Comparison of ENCODE assay signal across 11 mouse cellular contexts in the genomic region with DNA sequence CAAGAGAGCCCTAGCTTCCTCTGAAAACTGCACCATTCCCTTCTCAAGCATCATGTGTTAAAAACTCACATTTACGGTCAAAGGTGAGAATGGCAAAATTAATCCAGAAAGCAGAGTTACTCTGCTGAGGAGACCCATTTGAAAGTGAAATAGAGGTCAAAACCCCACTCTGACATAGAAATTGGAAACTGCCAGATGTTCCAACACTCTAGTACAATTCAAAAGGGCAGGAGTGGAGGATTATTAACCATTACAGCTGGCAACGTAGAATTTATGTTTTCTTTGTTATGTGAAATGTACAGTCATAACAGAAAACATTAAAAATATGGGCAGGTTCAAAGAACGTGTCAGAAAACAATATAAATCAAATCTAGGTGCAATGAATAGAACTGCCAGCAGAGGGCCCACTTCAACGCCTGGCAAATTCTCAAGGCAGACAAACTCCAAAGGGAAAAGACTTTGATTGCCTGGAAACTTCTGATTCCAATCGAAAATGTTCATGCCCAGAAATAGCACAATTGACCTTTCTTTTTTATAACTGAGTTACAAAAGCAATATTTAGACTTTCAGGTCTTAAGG. TPM values are rescaled to one million over a fixed set of nuclear protein-coding genes. Genes with fewer than 3 reads are reported as not detected.
A peak's percentile ranks its signal among the peaks of the same experiment; 100 is the strongest.
DNase-seq lines count a peak whose midpoint lies in the region; ATAC-seq and TF ChIP-seq lines count a peak whose summit lies in the region.
"Had no signal": no experiment of that assay in that cellular context is flagged by ENCODE, and none has a peak within 500 bp of the region (broad histone marks: within the 10 kb centered on the region; RNA-seq: fewer than 3 reads in every experiment).

No protein-coding gene starts in this region.

- H3K4me1 ChIP-seq in G1E (ENCODE audit: insufficient read depth, low read depth, low read length), result no peaks in the 10 kb centered on the region
- H3K4me1 ChIP-seq: embryonic facial prominence, embryonic 13.5 days; liver, embryonic 15.5 days had no signal

- no peaks in the 10 kb centered on the region for H3K9me3 ChIP-seq in G1E (replicated peaks)
- H3K9me3 ChIP-seq: embryonic facial prominence, embryonic 13.5 days; liver, embryonic 15.5 days had no signal

- ATAC-seq in G1E (ENCODE audit: extremely low read depth, insufficient number of reproducible peaks, low FRiP score, poor library complexity, severe bottlenecking), result no peak
- no peak for ATAC-seq in erythroblast, adult 5-6 weeks (replicated peaks; ENCODE audit: low FRiP score, poor library complexity, severe bottlenecking)

- no peaks in the 10 kb centered on the region for H3K36me3 ChIP-seq in G1E (replicated peaks)
- H3K36me3 ChIP-seq: embryonic facial prominence, embryonic 13.5 days; liver, embryonic 15.5 days had no signal

- intact Hi-C loops in gastrocnemius, postnatal 36 days (cut with DNase I), result loop anchor here (2.0 to 5.0 kb wide), 2 partner anchors 167 to 647 kb away; no protein-coding TSS in a partner anchor

- DNase-seq in layer of hippocampus, adult 11-12 months (ENCODE audit: low spot score), result peak; percentile 51
- DNase-seq in layer of hippocampus, adult 9-11 months, result no peak
- no peak for DNase-seq in G1E (ENCODE audit: low spot score)
- DNase-seq in c-Kit-positive CD71-positive TER-119-positive erythroid progenitor cells, embryonic 14.5 days (ENCODE audit: low spot score), result peak; percentile 4
- peak; percentile 38 to 48 for DNase-seq in gastrocnemius, postnatal 36 days
- peak; percentile 57 to 70 for DNase-seq in left cerebral cortex, adult 18-20 months (ENCODE audit: low spot score in 2 of 2)
- peak; percentile 13 for DNase-seq in retina, adult 2 months (ENCODE audit: low read depth, low spot score)

- TF ChIP-seq CTCF in G1E (IDR thresholded peaks at IDR 0.05; ENCODE audit: low read depth, low read length), result peak; percentile 30; the same call in 1 of the 2 replicates

- no peaks in the 10 kb centered on the region for H3K27me3 ChIP-seq in G1E (ENCODE audit: insufficient read depth, low read length)
- H3K27me3 ChIP-seq: embryonic facial prominence, embryonic 13.5 days; liver, embryonic 15.5 days had no signal

- H3K4me3 ChIP-seq in G1E (ENCODE audit: low read depth, low read length), result no peak overlapping the region
- H3K4me3 ChIP-seq: embryonic facial prominence, embryonic 13.5 days; liver, embryonic 15.5 days had no signal

RNA-seq across cellular contexts. Expression of a gene that starts 54.2 kb away (rescaled TPM):
- not detected in 2 replicates for total RNA-seq in G1E (2014; fragmentation: Nextera tagmentation)
- 0.16 TPM in 1 of 2 replicates, not detected in the other for total RNA-seq in G1E (2017)
- not detected in 2 replicates for polyA plus RNA-seq in G1E (2012)
- not detected for total RNA-seq in gastrocnemius, postnatal 36 days (2021)
- not detected for total RNA-seq in left cerebral cortex, adult 18-20 months (2021)
- not detected in 2 replicates for total RNA-seq in erythroblast, adult 5-6 weeks (2015; ENCODE audit: low replicate concordance)
- not detected in 2 replicates for total RNA-seq in erythroblast, adult 5-6 weeks (2017; ENCODE audit: low replicate concordance)
- polyA plus RNA-seq: embryonic facial prominence, embryonic 13.5 days; liver, embryonic 15.5 days; stomach, embryonic 16.5 days had no signal

Comparison
In these comparisons a context has a peak if more than half of its experiments do, and no peak if none do; other contexts are left out.
1. DNase-seq: peak in layer of hippocampus, adult 11-12 months (single experiment), c-Kit-positive CD71-positive TER-119-positive erythroid progenitor cells, embryonic 14.5 days (single experiment), gastrocnemius, postnatal 36 days (2 of 2), left cerebral cortex, adult 18-20 months (2 of 2) and retina, adult 2 months (single experiment); none in layer of hippocampus, adult 9-11 months (single experiment) and G1E (single experiment).